Mouse (Mus musculus) hindbrain, embryonic 13.5 days (tissue): ENCODE measurements around the gene N4bp2. TPM values are rescaled to one million over a fixed set of nuclear protein-coding genes. Genes with fewer than 3 reads are reported as not detected.

Experiments used
- ATAC-seq: fragments of 200-750 bp; cut with Nextera tagmentation; 2 replicates; pipeline ENCODE4 v1.8.0; 2017; ENCODE audit warnings: moderate TSS enrichment; ENCODE audit not compliant: low FRiP score
- H3K27ac ChIP-seq: fragments of 300-500 bp; sonication (generic); 2 replicates; pipeline ENCODE4 v1.5.1; 2015; ENCODE audit warnings: inconsistent platforms, mild to moderate bottlenecking, moderate library complexity
- H3K27me3 ChIP-seq: fragments of 300-500 bp; sonication (generic); 2 replicates; pipeline ENCODE4 v1.6.1; 2015; ENCODE audit warnings: mild to moderate bottlenecking, inconsistent platforms
- H3K36me3 ChIP-seq: fragments of 300-500 bp; sonication (generic); 2 replicates; pipeline ENCODE4 v1.6.1; 2015; ENCODE audit warnings: mild to moderate bottlenecking, inconsistent platforms
- H3K4me1 ChIP-seq: fragments of 300-500 bp; sonication (generic); replicated peaks from 2 replicates; pipeline ENCODE4 v1.6.1; 2015; ENCODE audit warnings: inconsistent platforms
- H3K4me2 ChIP-seq: fragments of 300-500 bp; sonication (generic); 2 replicates; pipeline ENCODE4 v1.6.1; 2015; ENCODE audit warnings: inconsistent platforms, mild to moderate bottlenecking, moderate library complexity
- H3K4me3 ChIP-seq: fragments of 300-500 bp; sonication (generic); 2 replicates; pipeline ENCODE4 v1.5.1; 2015; ENCODE audit warnings: mild to moderate bottlenecking, inconsistent platforms
- H3K9ac ChIP-seq: fragments of 300-500 bp; sonication (generic); 2 replicates; pipeline ENCODE4 v1.6.1; 2015; ENCODE audit warnings: mild to moderate bottlenecking, inconsistent platforms
- H3K9me3 ChIP-seq: fragments of 300-500 bp; sonication (generic); 2 replicates; pipeline ENCODE4 v1.6.1; 2016; ENCODE audit warnings: inconsistent platforms
- WGBS: fragments of 180-500 bp; shearing (Covaris S2); methylation state at CpG from one replicate; pipeline ENCODE4 v1.1.7; 2015; 5-methylcytosine and 5-hydroxymethylcytosine counted together
- polyA plus RNA-seq: library from polyadenylated mRNA; unstranded; fragments of >200 nt; fragmentation: Nextera tagmentation; extraction: Ambion mirVana; gene quantifications from 2 replicates; pipeline ENCODE4 v1.2.1, GENCODE M21; 2015

Gene N4bp2
- polyA plus RNA-seq, 1 experiment from 2014 or later = 19.2 TPM

DNA sequence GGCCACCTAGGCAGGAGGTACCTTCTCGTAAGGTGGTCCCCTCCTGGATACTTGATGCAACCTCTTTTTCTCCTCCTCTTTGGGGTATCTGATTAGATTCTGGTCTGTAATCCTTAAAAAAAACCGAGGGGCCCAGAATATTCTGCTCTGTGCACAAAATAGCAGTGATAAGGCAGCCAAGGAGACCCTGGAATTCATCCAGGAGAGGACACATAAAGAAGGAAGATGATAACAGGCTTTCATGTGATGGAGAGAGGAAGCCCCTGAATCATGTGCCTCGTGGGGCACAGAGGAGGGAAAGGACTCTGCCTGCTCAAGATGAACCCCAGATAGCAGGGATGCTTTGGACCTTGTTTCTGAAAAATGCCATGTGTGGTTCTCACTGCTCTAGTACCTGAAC lies 115.0 kb downstream of the N4bp2 start:
- ATAC-seq = no peak
- 72% methylated on average over 3 of the region's 3 CpGs for WGBS
- Histone ChIP-seq H3K9ac (no peak overlapping the region), H3K36me3 (no peaks in the 10 kb centered on the region), H3K9me3 (no peaks in the 10 kb centered on the region), H3K4me1 (0 out of 2 replicates have a peak, but pooled peaks cover 3% of the 10 kb centered on the region), H3K27ac (no peak overlapping the region), H3K4me3 (no peak overlapping the region), H3K27me3 (no peaks in the 10 kb centered on the region), H3K4me2 (no peak overlapping the region)

Other genes with a start within 250 kb of the N4bp2 start
- gene Smim14, start 226.3 kb upstream of the N4bp2 start, polyA plus RNA-seq = 189 and 195 TPM in 2 replicates
- gene Ube2k, start 226.3 kb upstream of the N4bp2 start, polyA plus RNA-seq = 215 and 216 TPM in 2 replicates
- gene Pds5a, start 65.2 kb upstream of the N4bp2 start, polyA plus RNA-seq = 54.2 and 57.8 TPM in 2 replicates
- 0.30 and 0.60 TPM in 2 replicates for gene Rhoh, start 97.7 kb downstream of the N4bp2 start, polyA plus RNA-seq
- gene Chrna9, start 171.4 kb downstream of the N4bp2 start, polyA plus RNA-seq = 0.14 TPM in 1 of 2 replicates, not detected in the other
- 0.44 TPM in 1 of 2 replicates, not detected in the other for gene 9130230L23Rik, start 240.8 kb downstream of the N4bp2 start, polyA plus RNA-seq